1 mouse cellular context compared by ENCODE assay signal in the genomic region with DNA sequence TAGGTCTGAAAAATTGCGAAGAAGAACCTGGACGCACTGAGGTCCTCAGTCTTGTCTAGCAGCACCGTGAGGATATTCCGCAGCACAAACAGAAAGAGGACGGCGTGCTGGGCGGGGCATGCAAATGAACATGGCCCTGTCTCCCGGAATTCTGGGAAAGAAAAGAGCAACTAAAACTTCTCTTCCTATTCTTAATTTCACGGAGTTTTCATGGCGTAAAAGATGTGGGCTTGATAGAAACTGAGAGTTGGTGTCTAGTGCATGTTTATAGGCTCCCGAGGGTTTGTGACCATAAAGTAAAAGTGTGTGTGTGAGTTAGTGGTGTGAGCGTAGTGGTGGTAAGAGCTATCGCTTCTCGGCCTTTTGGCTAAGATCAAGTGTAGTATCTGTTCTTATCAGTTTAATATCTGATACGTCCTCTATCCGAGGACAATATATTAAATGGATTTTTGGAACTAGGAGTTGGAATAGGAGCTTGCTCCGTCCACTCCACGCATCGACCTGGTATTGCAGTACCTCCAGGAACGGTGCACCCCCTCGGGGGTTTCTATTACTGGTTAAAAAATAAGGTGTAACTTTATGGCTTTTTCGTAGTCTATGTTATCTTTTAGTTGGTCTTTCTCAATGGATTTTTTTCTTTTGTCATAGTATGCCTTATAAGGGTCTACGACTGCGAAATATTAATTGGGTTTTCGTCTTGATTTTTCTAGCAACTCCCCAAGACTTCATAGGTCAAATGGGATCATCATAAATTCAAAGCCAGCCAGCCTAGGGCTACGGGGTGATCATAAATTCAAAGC.
TF ChIP-seq lines count a peak whose summit lies in the region.

No protein-coding gene starts in this region.

TF ChIP-seq in CH12.LX, 34 proteins besides CTCF, POLR2A, EP300 and RAD21:
- TF ChIP-seq ZKSCAN1 (IDR thresholded peaks at IDR 0.05; ENCODE audit: borderline replicate concordance, low read depth, low read length) (no peak), UBTF (IDR thresholded peaks at IDR 0.05; ENCODE audit: low read depth, low read length) (no peak), ETS1 (conservative IDR thresholded peaks at IDR 0.05; ENCODE audit: low read depth, low read length) (peak; percentile 95), POLR2AphosphoS2 (IDR thresholded peaks at IDR 0.05; ENCODE audit: low read depth, low read length) (peak; percentile 100), ZNF384 (IDR thresholded peaks at IDR 0.05; ENCODE audit: low read depth, low read length) (peak; percentile 75), MYC (IDR thresholded peaks at IDR 0.05; ENCODE audit: low read depth, low read length) (peak; percentile 68; the same call in 1 of the 2 replicates), PAX5 (IDR thresholded peaks at IDR 0.05; ENCODE audit: low read length) (no peak), MAFK (IDR thresholded peaks at IDR 0.05; ENCODE audit: insufficient replicate concordance, low read length) (peak; percentile 64), MEF2A (IDR thresholded peaks at IDR 0.05; ENCODE audit: borderline replicate concordance, low read depth, low read length) (peak; percentile 88), GABPA (IDR thresholded peaks at IDR 0.05; ENCODE audit: insufficient replicate concordance, low read depth, low read length) (no peak), CHD2 (IDR thresholded peaks at IDR 0.05; ENCODE audit: low read length) (peak; percentile 72; the same call in 1 of the 2 replicates), ELF1 (IDR thresholded peaks at IDR 0.05; ENCODE audit: low read depth, low read length) (peak; percentile 68), BHLHE40 (IDR thresholded peaks at IDR 0.05; ENCODE audit: low read depth, low read length) (peak; percentile 62), ZC3H11A (IDR thresholded peaks at IDR 0.05; ENCODE audit: low read depth, low read length) (no peak; the same call in 1 of the 2 replicates), SMC3 (IDR thresholded peaks at IDR 0.05; ENCODE audit: low read depth, low read length) (peak; percentile 20; the same call in 1 of the 2 replicates), USF1 (IDR thresholded peaks at IDR 0.05; ENCODE audit: low read depth, low read length) (no peak), HCFC1 (IDR thresholded peaks at IDR 0.05; ENCODE audit: low read depth, low read length) (peak; percentile 77), MAZ (IDR thresholded peaks at IDR 0.05; ENCODE audit: low read depth, low read length) (peak; percentile 94), JUND (conservative IDR thresholded peaks at IDR 0.05; ENCODE audit: low read depth, low read length) (peak; percentile 83), TBP (conservative IDR thresholded peaks at IDR 0.05; ENCODE audit: low read depth, low read length) (peak; percentile 99), JUN (IDR thresholded peaks at IDR 0.05; ENCODE audit: insufficient read depth, low read depth, low read length) (no peak; the same call in 1 of the 2 replicates), E2F4 (IDR thresholded peaks at IDR 0.05; ENCODE audit: insufficient replicate concordance, low read depth, low read length) (0 out of 2 replicates have a peak, but pooled peaks have one; percentile 62), KAT2A (IDR thresholded peaks at IDR 0.05; ENCODE audit: insufficient replicate concordance, low read length) (no peak), CHD1 (IDR thresholded peaks at IDR 0.05; ENCODE audit: low read depth, low read length) (no peak), IRF4 (IDR thresholded peaks at IDR 0.05; ENCODE audit: low read depth, low read length) (peak; percentile 73), NELFE (IDR thresholded peaks at IDR 0.05; ENCODE audit: low read depth, low read length) (peak; percentile 99), TCF12 (IDR thresholded peaks at IDR 0.05; ENCODE audit: low read depth, low read length) (peak; percentile 80), USF2 (conservative IDR thresholded peaks at IDR 0.05; ENCODE audit: low read depth, low read length) (peak; percentile 45; the same call in 1 of the 2 replicates), ZMIZ1 (IDR thresholded peaks at IDR 0.05; ENCODE audit: low read depth, low read length) (peak; percentile 100), SIN3A (IDR thresholded peaks at IDR 0.05; ENCODE audit: low read length) (peak; percentile 84), RCOR1 (conservative IDR thresholded peaks at IDR 0.05; ENCODE audit: low read depth, low read length) (no peak; the same call in none of the 2 replicates), MAX (IDR thresholded peaks at IDR 0.05; ENCODE audit: low read length) (peak; percentile 44), MXI1 (IDR thresholded peaks at IDR 0.05; ENCODE audit: low read depth, low read length) (peak; percentile 90; the same call in 1 of the 2 replicates), NRF1 (IDR thresholded peaks at IDR 0.05; ENCODE audit: low read depth, low read length) (peak; percentile 10)
